27 mouse cellular contexts compared by ENCODE assay signal in genomic region chr4:145341879-145342809, GRCm38 (mm10). TPM values are rescaled to one million over a fixed set of nuclear protein-coding genes. Genes with fewer than 3 reads are reported as not detected.
DNase-seq lines count a peak whose midpoint lies in the region; ATAC-seq and TF ChIP-seq lines count a peak whose summit lies in the region.
"Had no signal": no experiment of that assay in that cellular context is flagged by ENCODE, and none has a peak within 500 bp of the region (broad histone marks: within the 10 kb centered on the region; RNA-seq: fewer than 3 reads in every experiment).

No protein-coding gene starts in this region.

- no peak overlapping the region for H3K4me3 ChIP-seq in lung, postnatal 0 days (ENCODE audit: low read depth, low read length)
- H3K4me3 ChIP-seq: embryonic facial prominence, embryonic 10.5 days; forebrain, embryonic 15.5 days; hindbrain, embryonic 15.5 days; kidney, embryonic 15.5 days; megakaryocyte, embryonic 14.5 days; midbrain, embryonic 13.5 days had no signal

- no peak for TF ChIP-seq CTCF in lung, postnatal 0 days (IDR thresholded peaks at IDR 0.05)

- no peak overlapping the region for H3K9ac ChIP-seq in lung, postnatal 0 days (replicated peaks; ENCODE audit: low read depth)
- H3K9ac ChIP-seq: forebrain, embryonic 15.5 days; hindbrain, embryonic 15.5 days; kidney, embryonic 15.5 days; midbrain, embryonic 13.5 days had no signal

- H3K4me2 ChIP-seq in lung, postnatal 0 days (replicated peaks; ENCODE audit: low read depth, low read length) = no peak overlapping the region
- H3K4me2 ChIP-seq: forebrain, embryonic 15.5 days; hindbrain, embryonic 15.5 days; kidney, embryonic 15.5 days; midbrain, embryonic 13.5 days had no signal

- no peaks in the 10 kb centered on the region for H3K4me1 ChIP-seq in lung, postnatal 0 days (ENCODE audit: insufficient read depth, low read depth, low read length)
- H3K4me1 ChIP-seq: embryonic facial prominence, embryonic 10.5 days; forebrain, embryonic 15.5 days; hindbrain, embryonic 15.5 days; kidney, embryonic 15.5 days; megakaryocyte, embryonic 14.5 days; midbrain, embryonic 13.5 days had no signal

- TF ChIP-seq EP300 in lung, postnatal 0 days (IDR thresholded peaks at IDR 0.05) = no peak

- ATAC-seq in CD4-positive, CD25-positive, alpha-beta regulatory T cell, adult 4 months = peak; percentile 78
- ATAC-seq in inflammation-experienced regulatory T-cells, adult 6 months = peak; percentile 79
- no peak for ATAC-seq in lung, postnatal 0 days
- ATAC-seq: forebrain, embryonic 15.5 days; intestine, postnatal 0 days; midbrain, embryonic 13.5 days; Patski had no signal

- 71% methylated on average over 6 of the region's 6 CpGs for WGBS in lung, postnatal 0 days

- H3K27me3 ChIP-seq in lung, postnatal 0 days (replicated peaks; ENCODE audit: insufficient read depth, low read length) = no peaks in the 10 kb centered on the region
- H3K27me3 ChIP-seq: forebrain, embryonic 15.5 days; hindbrain, embryonic 15.5 days; kidney, embryonic 15.5 days; megakaryocyte, embryonic 14.5 days; midbrain, embryonic 13.5 days had no signal

- H3K9me3 ChIP-seq in lung, postnatal 0 days (ENCODE audit: low read length) = no peaks in the 10 kb centered on the region
- H3K9me3 ChIP-seq: embryonic facial prominence, embryonic 10.5 days; forebrain, embryonic 15.5 days; hindbrain, embryonic 15.5 days; kidney, embryonic 15.5 days; midbrain, embryonic 13.5 days had no signal

- no peak overlapping the region for H3K27ac ChIP-seq in lung, postnatal 0 days (ENCODE audit: low read length)
- H3K27ac ChIP-seq: embryonic facial prominence, embryonic 10.5 days; forebrain, embryonic 15.5 days; hindbrain, embryonic 15.5 days; kidney, embryonic 15.5 days; midbrain, embryonic 13.5 days had no signal

- no peaks in the 10 kb centered on the region for H3K36me3 ChIP-seq in lung, postnatal 0 days (ENCODE audit: insufficient read depth, low read length)
- H3K36me3 ChIP-seq: embryonic facial prominence, embryonic 10.5 days; forebrain, embryonic 15.5 days; hindbrain, embryonic 15.5 days; kidney, embryonic 15.5 days; midbrain, embryonic 13.5 days had no signal

- peak; percentile 74 for DNase-seq in A20 (ENCODE audit: low read depth, low spot score)
- peak; percentile 88 for DNase-seq in thymus, postnatal 0 days (ENCODE audit: low spot score)
- no peak for DNase-seq in spleen, adult 18-20 months
- DNase-seq in cerebellum, adult 18-20 months = no peak
- no peak for DNase-seq in urinary bladder, postnatal 36 days (ENCODE audit: low spot score in 2 of 2)
- DNase-seq in lung, postnatal 0 days (ENCODE audit: low spot score) = no peak
- DNase-seq: adrenal gland, adult 2 months; B cell, adult 2 months; cerebellum, adult 11 months; cerebellum, postnatal 10 days; gastrocnemius, postnatal 10 days; heart, postnatal 4 days; kidney, postnatal 4 days; liver; right cerebral cortex, postnatal 14 days had no signal

RNA-seq across cellular contexts. Expression of gene Tnfrsf8, which starts 27.2 kb away (rescaled TPM):
- polyA plus RNA-seq in CD4-positive, CD25-positive, alpha-beta regulatory T cell, adult 4 months (2017; shearing (Covaris generic)) = 10 to 100 TPM; 11.5 to 26.5 TPM
- polyA plus RNA-seq in inflammation-experienced regulatory T-cells, adult 6 months (2017; shearing (Covaris generic)) = 10 to 100 TPM; 10.4 to 16.8 (median 14.5) TPM
- 13.6 and 15.3 TPM in 2 replicates for polyA plus RNA-seq in thymus, postnatal 0 days (2015; fragmentation: Nextera tagmentation; extraction: Ambion mirVana)
- polyA plus RNA-seq in lung, postnatal 0 days (2015; fragmentation: Nextera tagmentation; extraction: Ambion mirVana) = 0.05 and 0.12 TPM in 2 replicates
- polyA plus RNA-seq: embryonic facial prominence, embryonic 10.5 days; heart, embryonic 14.5 days; liver, embryonic 16.5 days had no signal

Comparison
In these comparisons a context has a peak if more than half of its experiments do, and no peak if none do; other contexts are left out.
1. DNase-seq: peak in A20 (single experiment) and thymus, postnatal 0 days (single experiment); none in spleen, adult 18-20 months (0 of 2), cerebellum, adult 18-20 months (0 of 2), urinary bladder, postnatal 36 days (0 of 2) and lung, postnatal 0 days (single experiment).
2. RNA of gene Tnfrsf8, which starts 27.2 kb away (polyA plus RNA-seq): 11.5 to 26.5 TPM in CD4-positive, CD25-positive, alpha-beta regulatory T cell, adult 4 months, 10.4 to 16.8 TPM in inflammation-experienced regulatory T-cells, adult 6 months and 13.6 to 15.3 TPM in thymus, postnatal 0 days; 0.05 to 0.12 TPM in lung, postnatal 0 days; every median in the first group is over 10 times any median in the second.